Mouse (Mus musculus) hindbrain, embryonic 13.5 days (tissue): ENCODE measurements around the gene Ccr9. TPM values are rescaled to one million over a fixed set of nuclear protein-coding genes. Genes with fewer than 3 reads are reported as not detected.
"Not testable (repeated sequence)": the region's sequence is repeated elsewhere in the genome, so short reads cannot be mapped to it uniquely, and the experiment has no call there.

Experiments used
- ATAC-seq: fragments of 200-750 bp; cut with Nextera tagmentation; 2 replicates; pipeline ENCODE4 v1.8.0; 2017; ENCODE audit warnings: moderate TSS enrichment; ENCODE audit not compliant: low FRiP score
- H3K27ac ChIP-seq: fragments of 300-500 bp; sonication (generic); 2 replicates; pipeline ENCODE4 v1.5.1; 2015; ENCODE audit warnings: inconsistent platforms, mild to moderate bottlenecking, moderate library complexity
- H3K27me3 ChIP-seq: fragments of 300-500 bp; sonication (generic); 2 replicates; pipeline ENCODE4 v1.6.1; 2015; ENCODE audit warnings: mild to moderate bottlenecking, inconsistent platforms
- H3K36me3 ChIP-seq: fragments of 300-500 bp; sonication (generic); 2 replicates; pipeline ENCODE4 v1.6.1; 2015; ENCODE audit warnings: mild to moderate bottlenecking, inconsistent platforms
- H3K4me1 ChIP-seq: fragments of 300-500 bp; sonication (generic); replicated peaks from 2 replicates; pipeline ENCODE4 v1.6.1; 2015; ENCODE audit warnings: inconsistent platforms
- H3K4me2 ChIP-seq: fragments of 300-500 bp; sonication (generic); 2 replicates; pipeline ENCODE4 v1.6.1; 2015; ENCODE audit warnings: inconsistent platforms, mild to moderate bottlenecking, moderate library complexity
- H3K4me3 ChIP-seq: fragments of 300-500 bp; sonication (generic); 2 replicates; pipeline ENCODE4 v1.5.1; 2015; ENCODE audit warnings: mild to moderate bottlenecking, inconsistent platforms
- H3K9ac ChIP-seq: fragments of 300-500 bp; sonication (generic); 2 replicates; pipeline ENCODE4 v1.6.1; 2015; ENCODE audit warnings: mild to moderate bottlenecking, inconsistent platforms
- H3K9me3 ChIP-seq: fragments of 300-500 bp; sonication (generic); 2 replicates; pipeline ENCODE4 v1.6.1; 2016; ENCODE audit warnings: inconsistent platforms
- WGBS: fragments of 180-500 bp; shearing (Covaris S2); methylation state at CpG from one replicate; pipeline ENCODE4 v1.1.7; 2015; 5-methylcytosine and 5-hydroxymethylcytosine counted together
- polyA plus RNA-seq: library from polyadenylated mRNA; unstranded; fragments of >200 nt; fragmentation: Nextera tagmentation; extraction: Ambion mirVana; gene quantifications from 2 replicates; pipeline ENCODE4 v1.2.1, GENCODE M21; 2015

The Ccr9 gene
- polyA plus RNA-seq, 1 experiment from 2014 or later = 0.23 TPM

- Histone ChIP-seq H3K4me2 (no peak overlapping the region), H3K9ac (no peak overlapping the region), H3K27me3 (no peaks in the 10 kb centered on the region), H3K9me3 (no peaks in the 10 kb centered on the region), H3K27ac (no peak overlapping the region), H3K4me1 (no peaks in the 10 kb centered on the region), H3K4me3 (no peak overlapping the region), H3K36me3 (no peaks in the 10 kb centered on the region)
- WGBS = 83% methylated on average over 3 of the region's 3 CpGs
- no peak for ATAC-seq
These were observed 88.8 kb downstream of the Ccr9 start for GRCm38 (mm10) chr9:123766996-123767395.

- no peak overlapping the region for H3K27ac ChIP-seq
- no peaks in the 10 kb centered on the region for H3K36me3 ChIP-seq
- WGBS = 89% methylated on average over 1 of the region's 1 CpGs
- H3K9ac ChIP-seq = no peak overlapping the region
- H3K4me3 ChIP-seq = no peak overlapping the region
- H3K9me3 ChIP-seq = no peaks in the 10 kb centered on the region
- no peaks in the 10 kb centered on the region for H3K27me3 ChIP-seq
- no peak for ATAC-seq
- no peak overlapping the region for H3K4me2 ChIP-seq
- no peaks in the 10 kb centered on the region for H3K4me1 ChIP-seq
These were observed 90.2 kb downstream of the Ccr9 start for GRCm38 (mm10) chr9:123768443-123768842.

- 71% methylated on average over 6 of the region's 6 CpGs for WGBS
- Histone ChIP-seq H3K36me3 (no peaks in the 10 kb centered on the region), H3K9me3 (no peaks in the 10 kb centered on the region), H3K4me3 (no peak overlapping the region), H3K27me3 (no peaks in the 10 kb centered on the region), H3K4me1 (no peaks in the 10 kb centered on the region), H3K9ac (no peak overlapping the region), H3K4me2 (no peak overlapping the region), H3K27ac (no peak overlapping the region)
- ATAC-seq = no peak
These were observed 91.3 kb downstream of the Ccr9 start for GRCm38 (mm10) chr9:123769532-123769931.

- H3K4me2 ChIP-seq, H3K27ac ChIP-seq, H3K4me3 ChIP-seq, H3K4me1 ChIP-seq, H3K9me3 ChIP-seq, H3K36me3 ChIP-seq, ATAC-seq, H3K27me3 ChIP-seq, H3K9ac ChIP-seq: not testable (repeated sequence)
- 34% methylated on average over 2 of the region's 2 CpGs for WGBS
These were observed 95.1 kb downstream of the Ccr9 start for GRCm38 (mm10) chr9:123773299-123773698.

GRCm38 (mm10) chr9:123788855-123789529 lies 110.8 kb downstream of the Ccr9 start:
- Histone ChIP-seq H3K4me3 (no peak overlapping the region), H3K9me3 (peaks cover under 1% of the 10 kb centered on the region; the same call in 1 of the 2 replicates), H3K9ac (no peak overlapping the region), H3K4me1 (no peaks in the 10 kb centered on the region), H3K4me2 (no peak overlapping the region), H3K27me3 (no peaks in the 10 kb centered on the region), H3K27ac (no peak overlapping the region), H3K36me3 (peaks cover 50% of the 10 kb centered on the region)
- no peak for ATAC-seq
- WGBS = 75% methylated on average over 4 of the region's 4 CpGs

GRCm38 (mm10) chr9:123796174-123796573 lies 117.9 kb downstream of the Ccr9 start:
- no peaks in the 10 kb centered on the region for H3K9me3 ChIP-seq
- H3K36me3 ChIP-seq = peaks cover 59% of the 10 kb centered on the region
- WGBS = 76% methylated on average over 3 of the region's 3 CpGs
- H3K27ac ChIP-seq = no peak overlapping the region
- ATAC-seq = no peak
- no peaks in the 10 kb centered on the region for H3K4me1 ChIP-seq
- H3K9ac ChIP-seq = no peak overlapping the region
- H3K4me2 ChIP-seq = no peak overlapping the region
- no peak overlapping the region for H3K4me3 ChIP-seq
- H3K27me3 ChIP-seq = no peaks in the 10 kb centered on the region

- no peak overlapping the region for H3K9ac ChIP-seq
- H3K4me1 ChIP-seq = no peaks in the 10 kb centered on the region
- H3K27me3 ChIP-seq = no peaks in the 10 kb centered on the region
- no peak for ATAC-seq
- WGBS = 96% methylated on average over 1 of the region's 1 CpGs
- H3K9me3 ChIP-seq = no peaks in the 10 kb centered on the region
- H3K27ac ChIP-seq = no peak overlapping the region
- no peak overlapping the region for H3K4me3 ChIP-seq
- H3K4me2 ChIP-seq = no peak overlapping the region
- peaks cover 26% of the 10 kb centered on the region for H3K36me3 ChIP-seq
These were observed 123.3 kb downstream of the Ccr9 start for GRCm38 (mm10) chr9:123801527-123801926.

- Histone ChIP-seq H3K27me3 (no peaks in the 10 kb centered on the region), H3K4me3 (no peak overlapping the region), H3K4me2 (no peak overlapping the region), H3K4me1 (no peaks in the 10 kb centered on the region), H3K36me3 (peaks cover 23% of the 10 kb centered on the region), H3K9me3 (no peaks in the 10 kb centered on the region), H3K9ac (no peak overlapping the region), H3K27ac (no peak overlapping the region)
- WGBS = 100% methylated on average over 2 of the region's 2 CpGs
- no peak for ATAC-seq
These were observed 124.2 kb downstream of the Ccr9 start for GRCm38 (mm10) chr9:123802421-123802820.

- H3K27me3 ChIP-seq = no peaks in the 10 kb centered on the region
- H3K9me3 ChIP-seq = no peaks in the 10 kb centered on the region
- no peaks in the 10 kb centered on the region for H3K4me1 ChIP-seq
- peaks cover 19% of the 10 kb centered on the region; the same call in 1 of the 2 replicates for H3K36me3 ChIP-seq
- no peak overlapping the region for H3K27ac ChIP-seq
- no peak overlapping the region for H3K9ac ChIP-seq
- no peak for ATAC-seq
- no peak overlapping the region for H3K4me2 ChIP-seq
- no peak overlapping the region for H3K4me3 ChIP-seq
These were observed 124.7 kb downstream of the Ccr9 start for GRCm38 (mm10) chr9:123802896-123803295.

GRCm38 (mm10) chr9:123805241-123805640 lies 127.0 kb downstream of the Ccr9 start:
- Histone ChIP-seq H3K9ac (no peak overlapping the region), H3K36me3 (peaks cover 22% of the 10 kb centered on the region), H3K27ac (no peak overlapping the region), H3K4me2 (no peak overlapping the region), H3K4me1 (no peaks in the 10 kb centered on the region), H3K27me3 (no peaks in the 10 kb centered on the region), H3K9me3 (no peaks in the 10 kb centered on the region), H3K4me3 (no peak overlapping the region)
- ATAC-seq = no peak
- 96% methylated on average over 2 of the region's 2 CpGs for WGBS

GRCm38 (mm10) chr9:123806267-123806666 lies 128.0 kb downstream of the Ccr9 start, which contains the start of gene Cxcr6:
TSS of gene Cxcr6 (plus strand) at chr9:123806475.
- H3K36me3 ChIP-seq = peaks cover 19% of the 10 kb centered on the region
- no peaks in the 10 kb centered on the region for H3K27me3 ChIP-seq
- WGBS = 94% methylated on average over 5 of the region's 5 CpGs
- no peak for ATAC-seq
- no peaks in the 10 kb centered on the region for H3K9me3 ChIP-seq
- H3K4me2 ChIP-seq = no peak within 1 kb of the TSS
- no peak within 1 kb of the TSS for H3K4me3 ChIP-seq
- no peaks in the 10 kb centered on the region for H3K4me1 ChIP-seq
- no peak within 1 kb of the TSS for H3K9ac ChIP-seq
- H3K27ac ChIP-seq = no peak within 1 kb of the TSS

- ATAC-seq = no peak
- H3K9ac ChIP-seq = no peak overlapping the region
- H3K36me3 ChIP-seq = peaks cover 16% of the 10 kb centered on the region
- H3K4me1 ChIP-seq = no peaks in the 10 kb centered on the region
- no peak overlapping the region for H3K27ac ChIP-seq
- H3K4me3 ChIP-seq = no peak overlapping the region
- no peak overlapping the region for H3K4me2 ChIP-seq
- no peaks in the 10 kb centered on the region for H3K9me3 ChIP-seq
- 79% methylated on average over 7 of the region's 7 CpGs for WGBS
- H3K27me3 ChIP-seq = no peaks in the 10 kb centered on the region
These were observed 130.3 kb downstream of the Ccr9 start for GRCm38 (mm10) chr9:123808583-123808982.

- Histone ChIP-seq H3K27me3 (no peaks in the 10 kb centered on the region), H3K27ac (no peak overlapping the region), H3K9ac (no peak overlapping the region), H3K4me2 (no peak overlapping the region), H3K36me3 (peaks cover 29% of the 10 kb centered on the region), H3K4me3 (no peak overlapping the region), H3K4me1 (no peaks in the 10 kb centered on the region), H3K9me3 (no peaks in the 10 kb centered on the region)
- ATAC-seq = no peak
- WGBS = 95% methylated on average over 3 of the region's 3 CpGs
These were observed 133.6 kb downstream of the Ccr9 start for GRCm38 (mm10) chr9:123811831-123812230.
